Mouse (Mus musculus) retina, embryonic 14.5 days (tissue): Measurements from ENCODE around the gene Gm33543.

Source experiments
- DNase-seq: peaks from one replicate; pipeline ENCODE4 v3.0.0-alpha.2; 2015; ENCODE audit warnings: low spot score

Gm33543 gene

GRCm38 (mm10) chr10:95836530-95837264 is 6.0 kb downstream of the Gm33543 start:
- DNase-seq: no peak

GRCm38 (mm10) chr10:95830891-95831290 is 11.8 kb downstream of the Gm33543 start:
- DNase-seq: no peak

GRCm38 (mm10) chr10:95829471-95829870 is 13.3 kb downstream of the Gm33543 start:
- no peak for DNase-seq

GRCm38 (mm10) chr10:95828374-95828773 is 14.4 kb downstream of the Gm33543 start:
- DNase-seq: no peak

- DNase-seq: no peak
Observed at GRCm38 (mm10) chr10:95825651-95826050, 17.1 kb downstream of the Gm33543 start.

- no peak for DNase-seq
Observed at GRCm38 (mm10) chr10:95818506-95818905, 24.2 kb downstream of the Gm33543 start.

- peak; percentile 17 for DNase-seq
Observed at GRCm38 (mm10) chr10:95817419-95818161, 25.1 kb downstream of the Gm33543 start.

- no peak for DNase-seq
Observed at GRCm38 (mm10) chr10:95814351-95814750, 28.4 kb downstream of the Gm33543 start.

GRCm38 (mm10) chr10:95811869-95812268 is 30.9 kb downstream of the Gm33543 start:
- no peak for DNase-seq

- no peak for DNase-seq
Observed at GRCm38 (mm10) chr10:95801443-95801811, 41.3 kb downstream of the Gm33543 start.

GRCm38 (mm10) chr10:95800693-95801442 is 41.9 kb downstream of the Gm33543 start:
- peak; percentile 24 for DNase-seq

GRCm38 (mm10) chr10:95797645-95798395 is 44.9 kb downstream of the Gm33543 start:
- DNase-seq: no peak

- DNase-seq: no peak
Observed at GRCm38 (mm10) chr10:95795500-95795899, 47.2 kb downstream of the Gm33543 start.

- DNase-seq: no peak
Observed at GRCm38 (mm10) chr10:95794706-95795105, 48.0 kb downstream of the Gm33543 start.

- no peak for DNase-seq
Observed at GRCm38 (mm10) chr10:95791427-95791804, 51.3 kb downstream of the Gm33543 start.

- peak; percentile 95 for DNase-seq
Observed at GRCm38 (mm10) chr10:95790771-95791426, 51.8 kb downstream of the Gm33543 start.

- DNase-seq: no peak
Observed at GRCm38 (mm10) chr10:95787176-95787575, 55.6 kb downstream of the Gm33543 start.

GRCm38 (mm10) chr10:95784837-95785236 is 57.9 kb downstream of the Gm33543 start:
- peak; percentile 18 for DNase-seq

- no peak for DNase-seq
Observed at GRCm38 (mm10) chr10:95780881-95781600, 61.7 kb downstream of the Gm33543 start.

GRCm38 (mm10) chr10:95779801-95780385 is 62.8 kb downstream of the Gm33543 start:
- DNase-seq: no peak
